Mouse (Mus musculus): ENCODE data around the gene Jmjd7.

Gene Jmjd7

GRCm38 (mm10) chr2:120058818-120059217 is 31.5 kb downstream of the Jmjd7 start:
- DNase-seq (ENCODE audit: extremely low spot score, low spot score), result no peak

- DNase-seq (ENCODE audit: extremely low spot score, low spot score), result no peak
Observed at GRCm38 (mm10) chr2:120059466-120059865, 32.2 kb downstream of the Jmjd7 start.

GRCm38 (mm10) chr2:120060190-120060589 is 32.9 kb downstream of the Jmjd7 start:
- no peak for DNase-seq (ENCODE audit: extremely low spot score, low spot score)

GRCm38 (mm10) chr2:120060651-120061050 is 33.4 kb downstream of the Jmjd7 start:
- DNase-seq (ENCODE audit: extremely low spot score, low spot score), result no peak

- DNase-seq (ENCODE audit: extremely low spot score, low spot score), result no peak
Observed at GRCm38 (mm10) chr2:120062248-120062647, 35.0 kb downstream of the Jmjd7 start.

- no peak for DNase-seq (ENCODE audit: extremely low spot score, low spot score)
Observed at GRCm38 (mm10) chr2:120064639-120065038, 37.4 kb downstream of the Jmjd7 start.

- no peak for DNase-seq (ENCODE audit: extremely low spot score, low spot score)
Observed at GRCm38 (mm10) chr2:120065243-120065642, 38.0 kb downstream of the Jmjd7 start.

- DNase-seq (ENCODE audit: extremely low spot score, low spot score), result no peak
Observed at GRCm38 (mm10) chr2:120066224-120066623, 38.9 kb downstream of the Jmjd7 start.

- DNase-seq (ENCODE audit: extremely low spot score, low spot score), result peak; percentile 45
Observed at GRCm38 (mm10) chr2:120068555-120069465, 41.5 kb downstream of the Jmjd7 start.

GRCm38 (mm10) chr2:120069466-120069990 is 42.2 kb downstream of the Jmjd7 start:
- DNase-seq (ENCODE audit: extremely low spot score, low spot score), result no peak

- DNase-seq (ENCODE audit: extremely low spot score, low spot score), result no peak
Observed at GRCm38 (mm10) chr2:120074096-120074495, 46.8 kb downstream of the Jmjd7 start.

GRCm38 (mm10) chr2:120076076-120076705 is 48.9 kb downstream of the Jmjd7 start:
- DNase-seq (ENCODE audit: extremely low spot score, low spot score), result peak; percentile 61

Data from neural tube, embryonic 10.5 days (tissue).